Mouse (Mus musculus) layer of hippocampus, adult 11-12 months (tissue): ENCODE measurements around the gene Srbd1.

Source experiments
- DNase-seq: peaks from one replicate; pipeline ENCODE4 v3.0.0; 2022; ENCODE audit warnings: low spot score

The Srbd1 gene

DNA sequence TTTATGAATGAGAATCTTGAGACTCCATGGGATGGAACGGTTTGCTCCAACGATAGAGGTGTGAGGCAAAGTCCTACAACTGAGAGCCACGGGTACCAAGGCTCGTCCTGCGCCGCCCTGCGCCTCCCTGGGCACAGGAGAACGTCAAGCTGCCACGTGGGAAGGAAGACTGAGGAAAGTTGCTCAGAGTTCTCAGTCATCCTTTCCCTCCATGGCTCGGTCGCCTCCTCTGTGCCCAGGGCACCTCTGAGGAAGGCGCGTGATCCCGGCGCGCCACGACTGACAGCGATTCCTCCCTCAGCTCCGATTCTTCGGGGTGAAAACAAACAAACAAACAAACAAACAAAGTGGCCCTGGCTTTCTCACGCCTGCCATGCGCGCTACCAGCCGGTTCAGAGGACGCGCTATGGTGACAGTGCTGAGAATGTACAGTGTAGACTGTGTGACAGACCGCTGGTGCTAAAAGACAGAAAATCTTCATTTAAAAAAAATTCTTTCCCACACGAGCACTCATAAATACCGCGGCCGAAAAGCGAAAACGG is 367 bp downstream of the Srbd1 start:
- no peak for DNase-seq

DNA sequence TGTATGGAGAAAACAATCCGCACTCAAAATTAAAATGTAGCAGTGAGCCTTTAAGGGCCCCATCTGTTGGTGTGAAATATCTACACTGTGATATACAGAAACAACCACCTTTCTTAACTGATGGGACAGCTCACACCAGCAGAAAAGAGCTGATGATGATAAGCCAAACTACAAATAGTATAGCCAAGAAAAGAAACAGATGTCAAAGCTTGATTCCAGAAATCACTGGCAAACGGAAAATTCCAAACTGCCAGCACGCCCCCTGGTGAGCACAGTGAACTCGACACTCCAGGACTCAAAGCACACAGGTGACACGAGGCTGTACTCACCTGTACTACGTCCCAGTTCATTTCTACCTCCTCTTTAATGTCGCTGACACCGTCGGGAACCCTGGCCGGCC is 9.1 kb downstream of the Srbd1 start:
- no peak for DNase-seq

DNA sequence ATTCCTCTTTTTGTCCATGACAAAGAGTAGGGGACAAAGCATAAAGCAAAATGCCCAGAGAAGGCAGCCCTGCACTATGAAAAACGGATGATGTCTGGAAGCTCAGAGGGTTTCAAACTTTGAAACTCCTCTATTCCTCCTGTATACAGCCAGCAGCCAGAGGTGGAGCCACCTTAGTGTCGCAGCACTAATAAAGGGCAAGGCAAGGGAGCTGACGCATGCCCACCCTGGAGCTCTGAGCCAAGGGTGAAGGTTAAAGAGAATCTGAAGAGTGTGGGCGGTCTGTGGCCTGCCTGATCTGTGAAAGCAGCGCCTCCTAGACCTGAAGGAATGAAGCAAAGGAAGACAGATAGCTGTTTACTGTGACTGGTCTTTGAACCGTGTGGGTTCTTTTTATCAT is 10.5 kb downstream of the Srbd1 start:
- DNase-seq = no peak

DNA sequence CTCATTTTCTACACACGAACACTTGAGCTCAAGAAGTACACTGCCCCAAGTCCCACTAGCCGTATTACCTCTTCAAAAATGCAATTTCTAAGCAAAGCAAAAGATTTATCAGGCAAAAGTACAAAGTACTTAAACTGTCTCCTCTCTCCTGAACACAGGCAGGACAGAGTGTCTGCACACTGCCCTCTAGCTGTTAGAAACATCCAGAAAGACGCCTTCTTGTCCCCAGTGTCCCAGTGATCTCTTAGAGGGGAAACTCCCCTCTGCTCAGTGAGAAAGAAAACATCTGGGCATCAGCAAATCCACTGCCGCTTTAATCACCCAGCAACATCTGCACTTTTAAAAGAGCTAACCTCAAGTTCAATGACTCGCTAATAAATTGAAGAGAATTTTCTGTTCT is 12.4 kb downstream of the Srbd1 start:
- no peak for DNase-seq

DNA sequence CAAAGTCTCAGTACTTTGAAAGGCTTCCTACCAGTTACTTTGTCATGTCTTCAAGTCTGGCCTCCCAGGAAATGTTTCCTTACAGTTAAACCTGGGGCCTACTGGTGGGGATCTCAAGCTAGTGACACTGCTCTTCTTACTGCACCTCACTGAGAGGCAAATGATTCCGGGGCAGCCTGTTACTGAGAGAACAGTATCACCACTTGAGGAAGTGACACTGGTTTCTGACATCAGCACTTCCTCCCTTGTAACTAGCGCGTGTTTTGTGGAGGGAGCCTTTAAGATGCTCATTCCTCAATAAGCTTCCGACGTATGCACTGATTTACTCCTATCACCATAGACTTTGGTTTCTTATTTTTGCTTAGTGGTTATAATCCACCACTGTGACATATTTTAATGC is 16.8 kb downstream of the Srbd1 start:
- no peak for DNase-seq

DNA sequence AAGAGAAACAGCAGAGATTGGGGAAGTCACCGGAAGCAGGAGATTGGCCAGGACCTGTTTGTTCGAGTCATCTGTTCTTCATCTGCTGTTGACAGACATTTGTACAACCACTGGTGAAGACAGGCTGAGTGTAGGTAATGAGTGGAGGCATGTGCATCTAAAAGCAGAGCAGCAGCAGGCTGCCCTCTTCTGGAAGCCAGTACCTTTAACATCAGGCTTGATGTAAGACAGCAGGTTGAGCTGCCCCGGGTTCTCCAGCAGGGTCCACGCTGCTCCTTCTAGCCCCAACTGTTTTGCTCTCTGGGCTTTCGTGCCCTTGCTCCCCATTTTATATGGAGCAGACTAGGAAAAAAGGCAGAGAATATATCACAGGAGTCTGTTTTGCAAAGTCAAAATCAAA is 19.1 kb downstream of the Srbd1 start:
- DNase-seq = no peak

DNA sequence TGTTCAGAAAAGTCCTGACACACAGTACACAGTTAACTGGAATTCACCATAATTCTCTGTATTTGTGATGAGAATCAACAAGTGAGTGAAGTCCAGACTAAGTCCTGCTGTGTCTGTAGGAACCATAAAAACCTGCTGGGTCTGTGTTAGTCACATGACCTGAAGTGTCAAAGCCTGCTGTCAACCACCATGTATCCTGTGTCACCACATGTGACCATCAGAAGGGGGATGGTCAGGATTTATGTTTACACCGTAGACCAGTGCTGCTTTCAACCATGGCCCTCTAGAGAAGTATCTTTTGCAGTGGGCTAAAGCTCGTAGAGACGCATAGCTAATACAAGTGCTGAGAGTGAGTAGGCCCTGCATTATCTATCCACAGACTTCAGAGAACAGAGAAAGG is 21.8 kb downstream of the Srbd1 start:
- DNase-seq = no peak

DNA sequence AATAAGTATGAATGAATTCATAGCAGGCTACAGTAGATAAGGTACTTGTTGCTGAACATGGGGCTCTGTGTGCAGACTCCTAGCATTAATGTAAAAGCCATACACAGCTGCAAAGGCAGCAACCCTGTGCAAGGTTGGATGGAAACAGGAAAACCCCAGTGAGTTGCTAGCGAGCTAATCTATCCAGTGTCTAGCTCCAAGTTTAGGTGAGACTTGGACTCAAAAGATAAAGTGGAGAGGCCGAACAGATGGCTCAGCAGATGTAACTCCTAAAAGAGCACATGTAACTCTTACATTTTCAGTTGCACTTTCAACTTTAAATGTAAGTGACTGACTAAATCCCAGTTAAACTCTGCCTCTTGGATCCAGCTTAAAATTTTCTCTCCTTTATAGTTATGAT is 48.1 kb downstream of the Srbd1 start:
- no peak for DNase-seq

DNA sequence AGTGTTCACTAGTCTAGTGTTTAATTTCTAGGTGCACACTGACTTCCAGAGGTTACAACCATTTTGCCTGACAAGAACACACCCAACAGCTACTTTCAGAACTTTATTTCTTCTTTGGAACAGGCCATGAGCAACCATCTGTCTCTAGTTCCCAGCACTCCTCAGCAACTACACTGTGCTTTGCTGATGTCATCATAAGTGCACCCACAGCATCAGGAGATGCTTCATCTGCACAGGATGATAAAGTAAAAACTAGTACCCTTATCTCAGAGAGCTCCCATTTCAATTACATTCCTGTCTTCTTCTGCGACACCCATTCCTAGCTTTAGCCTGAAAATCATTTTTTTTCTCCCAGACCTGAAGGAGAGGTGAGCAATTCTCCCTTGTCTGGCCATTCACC is 51.9 kb downstream of the Srbd1 start:
- no peak for DNase-seq

DNA sequence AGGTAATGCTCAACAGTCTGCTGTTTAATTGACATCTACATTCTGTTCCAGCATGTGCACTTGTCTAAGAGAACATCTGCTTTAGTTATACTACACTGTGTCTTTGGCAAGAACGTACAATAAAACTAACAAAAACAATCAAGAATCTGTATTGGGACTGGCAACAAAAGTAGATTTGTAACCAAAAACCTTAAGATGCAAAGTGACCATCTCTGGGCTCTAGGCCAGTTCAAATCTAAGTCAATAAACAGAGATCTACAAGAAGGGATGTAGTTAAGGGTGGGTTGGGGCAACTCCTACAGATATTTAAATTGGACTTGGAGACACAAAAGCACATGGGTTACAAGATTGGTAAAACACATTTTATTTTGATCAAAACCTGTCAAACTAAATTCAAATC is 53.3 kb downstream of the Srbd1 start:
- DNase-seq = no peak

DNA sequence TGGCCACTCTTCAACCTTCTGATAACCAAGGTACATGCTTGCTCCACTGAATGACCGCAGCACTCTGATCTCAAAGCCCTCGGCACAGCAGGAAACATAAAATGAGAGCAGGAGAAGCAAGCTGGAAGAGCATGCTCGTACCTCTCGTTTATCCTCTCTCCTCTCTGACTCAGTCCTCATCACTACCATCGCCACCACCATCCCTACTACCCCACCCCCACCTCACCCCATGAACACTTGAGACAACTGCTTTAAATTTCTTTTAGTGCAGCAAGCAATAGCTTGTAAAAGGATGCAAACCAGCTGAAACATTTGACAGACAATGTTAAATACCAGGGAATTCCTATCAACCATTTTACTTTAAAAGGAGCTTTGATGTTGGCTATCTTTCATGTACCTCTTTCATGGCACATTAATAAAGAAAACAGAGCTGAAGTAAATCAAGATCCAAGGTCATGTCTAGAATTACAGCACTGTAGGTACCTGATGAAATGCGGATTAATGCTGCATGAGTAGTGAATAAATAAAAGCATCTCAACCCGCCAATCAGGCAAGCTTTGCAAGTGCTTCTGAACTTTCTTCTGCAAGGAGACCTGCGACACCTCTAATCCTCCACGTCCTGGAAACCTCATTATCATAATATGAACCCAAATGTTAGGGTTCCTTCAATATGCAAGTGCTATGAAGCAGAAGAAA is 54.9 kb downstream of the Srbd1 start:
- DNase-seq = no peak

DNA sequence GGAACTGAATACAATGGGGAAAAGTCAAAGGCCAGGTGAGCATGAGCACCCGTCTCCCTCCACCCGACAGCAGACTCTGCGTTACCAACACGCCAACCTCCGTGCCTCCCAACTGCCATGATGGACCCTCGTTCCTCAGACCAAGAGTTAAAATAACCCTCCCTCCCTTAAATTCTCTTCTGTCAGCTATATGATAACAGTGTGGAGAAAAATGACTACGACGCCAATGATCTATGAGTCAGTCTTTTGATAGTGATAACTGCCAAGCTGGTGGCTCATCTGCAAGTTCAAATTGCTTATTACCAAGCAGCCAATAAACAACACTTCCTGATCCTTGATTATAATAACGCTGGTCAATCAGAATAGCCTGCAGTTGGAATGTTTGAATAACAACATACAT is 57.1 kb downstream of the Srbd1 start:
- DNase-seq = no peak

DNA sequence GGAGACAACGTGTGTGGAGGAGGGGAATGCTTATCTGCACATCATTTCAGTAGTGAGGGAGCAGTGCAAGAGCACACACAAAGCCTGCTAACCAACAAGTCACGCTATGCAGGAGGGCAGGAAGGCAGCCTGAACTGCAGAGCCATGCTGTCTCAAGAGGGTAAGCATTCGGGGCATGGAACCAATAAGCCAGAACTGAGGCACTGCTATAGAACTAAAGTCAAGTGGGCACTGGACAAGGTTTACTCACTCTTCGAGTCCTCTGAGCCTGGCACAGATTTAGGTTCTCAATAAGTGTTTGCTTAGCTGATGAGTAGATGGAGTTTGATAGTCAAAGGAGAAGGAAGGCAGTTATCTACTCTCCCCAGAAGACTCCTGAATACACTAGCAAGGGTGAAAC is 58.8 kb downstream of the Srbd1 start:
- no peak for DNase-seq

DNA sequence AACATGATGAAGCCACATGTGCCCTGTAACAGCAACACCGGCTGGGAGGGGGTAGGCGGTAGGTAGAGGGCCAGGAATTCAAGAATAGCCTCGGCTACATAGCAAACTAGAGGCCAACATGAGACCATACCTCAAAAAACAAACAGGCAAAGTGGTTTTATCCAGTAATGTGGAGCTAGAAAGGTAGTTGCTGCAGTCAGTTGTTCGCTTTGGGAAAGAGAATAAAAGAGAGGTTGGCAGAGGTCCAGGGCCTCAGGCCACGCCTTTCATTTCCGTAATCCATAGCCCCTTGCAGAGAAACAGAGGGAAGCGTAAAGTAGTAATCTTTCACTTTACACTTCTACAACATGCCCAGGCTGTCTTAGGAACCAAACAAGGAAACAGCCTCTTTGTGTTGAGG is 61.8 kb downstream of the Srbd1 start:
- DNase-seq = no peak

DNA sequence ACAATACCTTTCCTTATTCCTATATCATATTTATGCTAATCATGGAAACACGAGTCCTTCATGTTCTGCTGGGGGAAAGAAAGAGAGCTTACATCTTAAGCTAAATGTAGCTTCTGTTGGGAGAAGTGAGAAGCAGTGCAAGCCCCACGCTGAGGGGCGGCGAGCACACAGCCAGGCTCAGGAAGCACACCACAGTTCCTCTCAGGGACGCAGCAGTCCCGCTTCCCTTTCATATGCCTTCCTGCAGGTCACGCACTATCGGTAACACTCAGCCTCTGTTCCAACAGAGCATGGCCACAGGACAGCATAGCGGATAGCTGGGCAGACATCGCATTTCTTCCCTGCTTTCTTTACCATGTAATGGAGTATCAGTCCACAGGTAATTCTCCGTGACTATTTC is 66.9 kb downstream of the Srbd1 start:
- no peak for DNase-seq

DNA sequence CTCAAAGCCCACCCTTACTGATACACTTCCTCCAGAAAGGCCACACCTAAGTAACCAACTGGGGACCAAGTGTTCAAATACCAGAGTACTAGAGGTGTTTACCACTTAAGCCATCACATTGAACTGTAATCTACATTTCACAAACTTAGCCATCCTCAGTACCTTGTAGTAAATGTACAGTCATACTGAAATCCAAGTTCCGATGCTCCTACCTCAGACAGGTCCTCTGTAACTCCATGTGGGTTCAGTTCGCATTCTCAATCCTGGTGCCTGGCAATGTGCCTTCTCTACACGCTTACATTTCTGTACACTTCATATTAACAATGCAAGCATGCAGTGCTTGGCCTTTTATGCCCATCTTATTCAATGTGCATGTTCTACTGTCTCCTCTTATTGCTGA is 77.5 kb downstream of the Srbd1 start:
- DNase-seq = no peak

DNA sequence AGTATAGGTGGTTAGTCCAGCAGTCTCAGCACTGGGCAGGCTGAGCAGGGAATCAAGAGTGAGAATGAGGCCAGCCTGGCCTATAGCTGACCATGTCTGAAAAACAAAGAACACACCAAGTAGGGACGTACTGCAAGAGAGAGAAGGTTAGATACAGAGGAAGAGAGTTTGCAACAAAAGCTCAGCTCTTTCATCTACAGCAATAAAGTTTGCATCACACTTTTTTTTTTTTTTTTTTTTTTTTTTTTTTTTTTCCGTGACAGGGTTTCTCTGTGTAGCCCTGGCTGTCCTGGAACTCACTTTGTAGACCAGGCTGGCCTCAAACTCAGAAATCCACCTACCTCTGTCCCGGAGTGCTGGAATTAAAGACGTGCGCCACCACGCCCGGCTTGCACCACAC is 79.1 kb downstream of the Srbd1 start:
- DNase-seq = no peak

DNA sequence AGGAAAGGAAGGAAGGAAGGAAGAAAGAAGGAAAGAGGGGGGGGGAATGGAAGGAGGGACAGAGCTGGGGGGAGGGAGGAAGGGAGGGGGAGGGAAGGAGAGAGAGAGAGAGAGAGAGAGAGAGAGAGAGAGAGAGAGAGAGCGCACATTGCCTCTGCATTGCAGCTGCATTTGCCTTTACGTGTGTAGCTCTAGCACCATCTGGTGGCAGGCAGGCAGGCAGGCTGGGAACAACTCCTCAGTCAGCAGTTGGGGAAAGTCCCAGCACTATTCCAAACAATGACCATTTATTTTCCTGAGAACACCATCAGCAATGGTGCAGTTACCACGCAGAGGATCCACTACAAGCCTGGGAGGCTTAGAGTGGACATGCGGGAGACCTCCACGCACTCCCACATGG is 81.5 kb downstream of the Srbd1 start:
- DNase-seq = peak; percentile 59

DNA sequence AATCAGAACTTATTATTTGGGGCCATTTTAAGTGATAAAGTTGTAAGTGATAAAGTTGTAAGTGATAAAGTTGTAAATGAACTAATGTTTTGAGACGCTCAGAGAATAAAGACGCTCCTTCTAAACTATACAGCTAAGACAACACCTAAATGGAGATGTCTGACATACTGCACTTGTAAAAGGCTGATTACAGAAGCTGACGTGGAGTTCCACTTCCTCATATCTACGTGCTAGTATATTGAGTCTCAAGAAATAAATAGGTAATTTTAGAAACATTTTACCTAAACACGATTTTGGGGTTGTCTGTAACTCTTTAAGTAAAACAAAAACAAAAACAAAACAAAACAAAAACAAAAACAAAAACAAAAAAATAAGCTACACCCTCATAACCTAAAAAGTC is 84.1 kb downstream of the Srbd1 start:
- DNase-seq = no peak

DNA sequence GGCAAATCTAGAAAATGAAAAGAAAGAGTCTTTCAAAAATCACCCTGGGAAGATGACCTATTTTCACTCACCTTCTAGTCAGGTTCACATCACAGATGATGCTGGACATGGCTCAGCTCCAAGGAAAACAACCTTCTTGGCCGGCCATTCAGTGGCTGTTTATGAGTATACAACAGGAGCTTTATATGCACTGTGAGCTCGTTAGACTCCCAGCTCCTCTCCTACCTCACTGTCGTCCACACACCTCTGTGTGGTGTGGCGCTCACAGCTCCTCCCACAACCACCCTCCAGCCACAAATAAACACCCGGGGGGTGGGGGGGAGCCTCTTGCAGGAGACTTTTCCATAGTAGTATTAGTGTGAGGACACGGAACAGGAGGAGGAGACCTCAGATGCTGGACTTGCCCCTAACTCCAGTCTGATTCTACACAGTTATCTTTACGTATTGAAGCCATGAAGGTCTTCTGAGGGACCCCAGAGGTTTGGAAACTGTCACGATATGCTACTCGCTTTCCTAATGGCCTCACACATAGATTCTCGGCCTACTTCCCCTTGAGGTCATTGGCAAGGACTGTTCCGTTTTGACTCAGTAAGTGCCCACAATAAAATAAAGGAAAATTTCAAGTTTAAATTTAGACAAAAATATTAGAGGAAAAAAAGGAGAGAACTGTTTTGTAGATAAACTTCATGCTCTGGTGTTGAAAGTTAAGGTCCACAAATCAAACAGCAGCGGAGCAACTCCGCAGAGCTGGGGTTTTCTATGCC is 104.6 kb downstream of the Srbd1 start:
- no peak for DNase-seq

DNA sequence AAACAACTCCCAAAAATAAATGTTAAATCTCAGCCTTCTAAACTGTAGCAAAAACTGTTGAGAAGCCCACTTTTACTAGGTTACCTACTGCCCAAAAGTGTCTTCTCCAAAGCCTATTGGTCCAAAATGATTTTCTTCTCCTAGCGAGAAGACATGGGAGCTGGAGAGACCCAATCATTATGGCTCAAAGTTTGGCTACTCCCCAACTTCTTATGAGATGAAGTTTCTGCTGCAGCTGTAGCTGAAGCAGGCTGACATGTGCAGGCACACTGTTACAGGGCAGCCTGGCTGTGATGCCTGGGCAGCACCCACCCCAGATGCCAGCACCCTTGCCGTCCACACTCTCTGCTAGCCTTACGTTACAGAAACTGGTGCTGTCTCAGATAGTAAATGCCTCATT is 105.2 kb downstream of the Srbd1 start:
- DNase-seq = no peak

DNA sequence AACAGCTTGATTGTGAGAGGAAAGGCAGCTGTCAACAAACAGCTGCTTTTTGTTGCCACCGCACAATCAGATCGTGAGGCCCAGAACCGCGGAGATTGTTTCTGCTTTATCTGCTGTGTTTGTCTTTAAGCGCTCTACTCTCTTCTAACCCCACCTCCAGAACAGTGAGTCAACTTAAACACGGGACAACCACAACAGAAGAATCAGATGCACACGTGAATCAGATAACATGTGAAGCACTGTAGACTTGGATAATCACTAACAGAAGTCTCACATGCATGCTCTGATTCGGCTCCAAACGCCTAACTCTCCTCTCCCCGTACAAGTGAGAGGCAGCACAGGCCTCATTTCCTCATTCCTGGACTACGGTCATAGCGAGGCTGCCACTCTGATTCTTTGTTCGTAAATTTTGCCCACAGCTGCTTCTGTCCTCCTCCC is 106.7 kb downstream of the Srbd1 start:
- no peak for DNase-seq

DNA sequence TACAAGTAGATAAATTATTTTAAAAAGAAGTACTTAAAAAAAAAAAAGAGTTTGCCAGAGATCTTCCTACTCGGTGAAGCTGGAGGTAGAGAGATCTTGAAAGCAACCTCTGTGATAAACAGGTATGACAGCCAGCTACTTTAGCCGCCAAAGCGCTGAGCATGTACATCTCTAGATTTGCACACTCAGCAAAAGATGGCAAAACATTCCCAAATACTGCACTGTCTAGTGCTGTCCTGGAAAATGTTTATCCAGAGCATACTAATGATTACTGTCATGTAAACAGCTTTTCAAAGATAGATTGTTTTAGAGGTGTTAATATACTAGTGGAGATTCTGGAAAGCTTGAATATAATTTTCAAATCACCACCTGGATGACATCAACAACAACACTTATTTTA is 109.4 kb downstream of the Srbd1 start:
- DNase-seq = no peak

DNA sequence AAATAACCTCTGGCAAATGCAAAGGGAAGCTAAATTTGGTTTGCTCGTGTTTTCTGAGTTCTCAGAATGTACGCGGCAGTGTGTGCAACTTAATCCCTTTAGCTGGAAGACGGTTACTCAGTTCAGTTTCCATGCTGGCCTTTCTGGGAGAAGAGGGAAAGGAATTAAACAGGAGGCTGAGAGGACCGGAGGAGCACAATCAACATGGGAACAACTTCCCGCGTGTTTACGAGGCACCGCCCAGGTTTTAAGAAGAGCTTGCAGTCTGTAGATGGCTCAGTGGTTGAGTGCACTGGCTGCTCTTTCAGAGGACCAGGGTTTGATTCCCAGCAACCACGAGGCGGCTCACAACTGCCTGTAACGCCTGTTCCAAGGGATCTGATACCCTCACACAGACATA is 109.8 kb downstream of the Srbd1 start:
- DNase-seq = no peak
